ENCODE assay signal across 9 mouse cellular contexts in genomic region chr11:96873601-96874140, GRCm38 (mm10). TPM values are rescaled to one million over a fixed set of nuclear protein-coding genes. Genes with fewer than 3 reads are reported as not detected.
A peak's percentile ranks its signal among the peaks of the same experiment; 100 is the strongest.
DNase-seq lines count a peak whose midpoint lies in the region; ATAC-seq lines count a peak whose summit lies in the region.
"Had no signal": no experiment of that assay in that cellular context is flagged by ENCODE, and none has a peak within 500 bp of the region (broad histone marks: within the 10 kb centered on the region; RNA-seq: fewer than 3 reads in every experiment).

No protein-coding gene starts in this region.

- ATAC-seq in embryonic facial prominence, embryonic 11.5 days (replicated peaks; ENCODE audit: insufficient number of reproducible peaks, low FRiP score, low TSS enrichment, low read depth) = peak; percentile 15; the same call in 1 of the 2 replicates
- no peak for ATAC-seq in hindbrain, embryonic 11.5 days (ENCODE audit: low FRiP score)
- no peak for ATAC-seq in midbrain, embryonic 16.5 days

- no peak overlapping the region for H3K4me2 ChIP-seq in embryonic facial prominence, embryonic 11.5 days (ENCODE audit: low read depth, low read length)
- H3K4me2 ChIP-seq in hindbrain, embryonic 11.5 days (replicated peaks; ENCODE audit: low read depth, low read length) = 0 out of 2 replicates have a peak overlapping the region, but pooled peaks have one; percentile 34
- H3K4me2 ChIP-seq in midbrain, embryonic 16.5 days (ENCODE audit: low read length) = no peak overlapping the region

- peaks cover 22% of the 10 kb centered on the region for H3K4me1 ChIP-seq in embryonic facial prominence, embryonic 11.5 days (ENCODE audit: control insufficient read depth, insufficient read depth, low read length)
- peaks cover 37% of the 10 kb centered on the region for H3K4me1 ChIP-seq in hindbrain, embryonic 11.5 days (replicated peaks; ENCODE audit: control insufficient read depth, insufficient read depth, low read length)
- peaks cover 52% of the 10 kb centered on the region for H3K4me1 ChIP-seq in midbrain, embryonic 16.5 days (ENCODE audit: control insufficient read depth, insufficient read depth, low read length)

- H3K4me3 ChIP-seq in embryonic facial prominence, embryonic 11.5 days (ENCODE audit: low read depth, low read length) = no peak overlapping the region
- H3K4me3 ChIP-seq in hindbrain, embryonic 11.5 days (ENCODE audit: low read depth, low read length) = no peak overlapping the region
- H3K4me3 ChIP-seq in midbrain, embryonic 16.5 days (ENCODE audit: low read depth, low read length) = no peak overlapping the region

- H3K27me3 ChIP-seq in embryonic facial prominence, embryonic 11.5 days (ENCODE audit: control insufficient read depth, insufficient read depth, low read length) = no peaks in the 10 kb centered on the region
- H3K27me3 ChIP-seq in hindbrain, embryonic 11.5 days (ENCODE audit: control insufficient read depth, insufficient read depth, low read length) = no peaks in the 10 kb centered on the region
- H3K27me3 ChIP-seq in midbrain, embryonic 16.5 days (ENCODE audit: control insufficient read depth, insufficient read depth, low read depth, low read length) = no peaks in the 10 kb centered on the region

- peak overlapping the region; percentile 23 for H3K9ac ChIP-seq in embryonic facial prominence, embryonic 11.5 days (replicated peaks; ENCODE audit: low read length)
- peak overlapping the region; percentile 76 for H3K9ac ChIP-seq in hindbrain, embryonic 11.5 days (ENCODE audit: low read depth, low read length)
- H3K9ac ChIP-seq in midbrain, embryonic 16.5 days (ENCODE audit: low read depth, low read length) = peak overlapping the region; percentile 36

- WGBS in embryonic facial prominence, embryonic 11.5 days = 15% methylated on average over 11 of the region's 11 CpGs
- WGBS in hindbrain, embryonic 11.5 days = 5% methylated on average over 11 of the region's 11 CpGs
- WGBS in midbrain, embryonic 16.5 days = 8% methylated on average over 11 of the region's 11 CpGs

- H3K36me3 ChIP-seq in embryonic facial prominence, embryonic 11.5 days (replicated peaks; ENCODE audit: control insufficient read depth, insufficient read depth, low read depth, low read length) = no peaks in the 10 kb centered on the region
- H3K36me3 ChIP-seq in hindbrain, embryonic 11.5 days (ENCODE audit: control insufficient read depth, insufficient read depth, low read length) = no peaks in the 10 kb centered on the region
- H3K36me3 ChIP-seq in midbrain, embryonic 16.5 days (ENCODE audit: control insufficient read depth, insufficient read depth, low read length) = no peaks in the 10 kb centered on the region

- H3K27ac ChIP-seq in embryonic facial prominence, embryonic 11.5 days (replicated peaks; ENCODE audit: low read depth, low read length) = peak overlapping the region; percentile 86
- peak overlapping the region; percentile 100 for H3K27ac ChIP-seq in hindbrain, embryonic 11.5 days (ENCODE audit: low read depth, low read length)
- peak overlapping the region; percentile 97 for H3K27ac ChIP-seq in midbrain, embryonic 16.5 days (ENCODE audit: low read length)

- peak; percentile 37 to 52 for DNase-seq in cerebellum, postnatal 10 days
- DNase-seq in cerebellum, postnatal 25 days = no peak
- DNase-seq in embryonic facial prominence, embryonic 11.5 days (ENCODE audit: low spot score) = peak; percentile 32
- peak; percentile 72 for DNase-seq in hindbrain, embryonic 11.5 days (ENCODE audit: low spot score)
- no peak for DNase-seq in kidney, adult 9 months
- no peak for DNase-seq in spleen, postnatal 14 days (ENCODE audit: low spot score in 2 of 2)
- no peak for DNase-seq in lung, postnatal 36 days
- DNase-seq: thymus, adult 2 months had no signal

- H3K9me3 ChIP-seq in embryonic facial prominence, embryonic 11.5 days (replicated peaks; ENCODE audit: control insufficient read depth, low read length) = no peaks in the 10 kb centered on the region
- H3K9me3 ChIP-seq in hindbrain, embryonic 11.5 days (ENCODE audit: control insufficient read depth, low read length) = no peaks in the 10 kb centered on the region
- H3K9me3 ChIP-seq in midbrain, embryonic 16.5 days (replicated peaks; ENCODE audit: control insufficient read depth, low read length, poor library complexity, severe bottlenecking) = no peaks in the 10 kb centered on the region

RNA-seq across cellular contexts. Expression of gene Copz2, which starts 24.0 kb away (rescaled TPM):
- polyA plus RNA-seq in embryonic facial prominence, embryonic 11.5 days (2014; fragmentation: Nextera tagmentation; extraction: Ambion mirVana) = 61.1 and 61.2 TPM in 2 replicates
- polyA plus RNA-seq in hindbrain, embryonic 11.5 days (2014; fragmentation: Nextera tagmentation; extraction: Ambion mirVana) = 49.6 and 62.8 TPM in 2 replicates
- 14.8 and 16.3 TPM in 2 replicates for polyA plus RNA-seq in midbrain, embryonic 16.5 days (2015; fragmentation: Nextera tagmentation; extraction: Ambion mirVana)

RNA-seq across cellular contexts. Expression of gene Cdk5rap3, which starts 42.6 kb away (rescaled TPM):
- 76.0 and 76.2 TPM in 2 replicates for polyA plus RNA-seq in embryonic facial prominence, embryonic 11.5 days (2014; fragmentation: Nextera tagmentation; extraction: Ambion mirVana)
- 95.5 and 98.2 TPM in 2 replicates for polyA plus RNA-seq in hindbrain, embryonic 11.5 days (2014; fragmentation: Nextera tagmentation; extraction: Ambion mirVana)
- 80.6 and 85.7 TPM in 2 replicates for polyA plus RNA-seq in midbrain, embryonic 16.5 days (2015; fragmentation: Nextera tagmentation; extraction: Ambion mirVana)

RNA-seq across cellular contexts. Expression of gene Nfe2l1, which starts 43.9 kb away (rescaled TPM):
- 30.3 and 32.5 TPM in 2 replicates for polyA plus RNA-seq in embryonic facial prominence, embryonic 11.5 days (2014; fragmentation: Nextera tagmentation; extraction: Ambion mirVana)
- 27.9 and 35.2 TPM in 2 replicates for polyA plus RNA-seq in hindbrain, embryonic 11.5 days (2014; fragmentation: Nextera tagmentation; extraction: Ambion mirVana)
- 79.1 and 81.8 TPM in 2 replicates for polyA plus RNA-seq in midbrain, embryonic 16.5 days (2015; fragmentation: Nextera tagmentation; extraction: Ambion mirVana)

RNA-seq across cellular contexts. Expression of gene Prr15l, which starts 54.2 kb away (rescaled TPM):
- 1.7 and 2.8 TPM in 2 replicates for polyA plus RNA-seq in embryonic facial prominence, embryonic 11.5 days (2014; fragmentation: Nextera tagmentation; extraction: Ambion mirVana)
- polyA plus RNA-seq in hindbrain, embryonic 11.5 days (2014; fragmentation: Nextera tagmentation; extraction: Ambion mirVana) = 0.82 and 1.1 TPM in 2 replicates
- 0.24 and 0.51 TPM in 2 replicates for polyA plus RNA-seq in midbrain, embryonic 16.5 days (2015; fragmentation: Nextera tagmentation; extraction: Ambion mirVana)

Comparison
In these comparisons a context has a peak if more than half of its experiments do, and no peak if none do; other contexts are left out.
1. DNase-seq: peak in cerebellum, postnatal 10 days (2 of 2), embryonic facial prominence, embryonic 11.5 days (single experiment) and hindbrain, embryonic 11.5 days (single experiment); none in cerebellum, postnatal 25 days (0 of 2), kidney, adult 9 months (single experiment), spleen, postnatal 14 days (0 of 2) and lung, postnatal 36 days (single experiment).
2. H3K9ac ChIP-seq: peak in every context shown above with its lines; median percentile 76 in hindbrain, embryonic 11.5 days; 36 in midbrain, embryonic 16.5 days; 23 in embryonic facial prominence, embryonic 11.5 days.
3. Peak in every context shown above with its lines, with median percentiles within 50 percentile points of each other: H3K27ac ChIP-seq.